Mouse (Mus musculus): Measurements from ENCODE around the gene Pde8a.
"Not testable (repeated sequence)": the region's sequence is repeated elsewhere in the genome, so short reads cannot be mapped to it uniquely, and the experiment has no call there.

The Pde8a gene

GRCm38 (mm10) chr7:81213347-81214152 is at the start of gene Pde8a:
Gene Pde8a, plus strand, starts transcription at chr7:81213596.
- DNase-seq (ENCODE audit: low read depth) = no peak

- no peak for DNase-seq (ENCODE audit: low read depth)
These were observed 49.0 kb upstream of the Pde8a start for GRCm38 (mm10) chr7:81164411-81164810.

DNA sequence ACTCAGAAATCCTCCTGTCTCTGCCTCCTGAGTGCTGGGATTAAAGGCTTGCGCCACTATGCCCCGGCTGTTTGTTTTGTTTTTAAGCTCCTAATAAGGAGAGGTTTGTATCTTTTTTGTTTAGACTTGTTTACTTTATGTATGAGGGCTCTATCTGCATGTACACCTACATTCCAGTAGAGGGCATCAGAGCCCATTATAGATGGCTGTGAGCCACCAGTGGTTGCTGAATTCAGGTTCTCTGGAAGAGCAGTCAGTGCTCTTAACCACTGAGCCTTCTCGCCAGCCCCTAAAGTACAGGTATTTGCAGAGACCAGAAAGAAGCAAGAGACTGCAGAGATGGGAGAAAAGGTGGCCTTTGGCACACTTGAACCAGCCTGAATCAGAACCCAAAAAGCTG is 46.3 kb upstream of the Pde8a start:
- peak; percentile 85 for DNase-seq (ENCODE audit: low read depth)

- DNase-seq (ENCODE audit: low read depth) = peak; percentile 82
These were observed 44.0 kb upstream of the Pde8a start for GRCm38 (mm10) chr7:81169351-81169750.

DNA sequence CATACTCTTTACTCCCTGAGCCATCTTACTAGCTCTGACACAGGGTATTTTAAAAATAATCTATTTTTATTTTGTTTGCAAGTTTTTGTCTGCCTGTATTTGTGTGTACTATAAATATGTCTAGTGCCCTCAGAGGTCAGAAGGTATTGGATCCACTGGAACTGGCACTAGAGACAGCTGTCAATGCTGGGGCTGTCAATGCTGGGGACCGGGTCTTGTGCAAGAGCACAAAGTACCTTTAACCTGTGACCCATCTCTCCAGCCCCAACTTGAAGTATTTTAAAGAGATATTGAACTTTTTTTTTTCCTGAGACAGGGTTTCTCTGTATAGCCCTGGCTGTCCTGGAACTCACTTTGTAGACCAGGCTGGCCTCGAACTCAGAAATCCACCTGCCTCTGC is 39.5 kb upstream of the Pde8a start:
- no peak for DNase-seq (ENCODE audit: low read depth)

DNA sequence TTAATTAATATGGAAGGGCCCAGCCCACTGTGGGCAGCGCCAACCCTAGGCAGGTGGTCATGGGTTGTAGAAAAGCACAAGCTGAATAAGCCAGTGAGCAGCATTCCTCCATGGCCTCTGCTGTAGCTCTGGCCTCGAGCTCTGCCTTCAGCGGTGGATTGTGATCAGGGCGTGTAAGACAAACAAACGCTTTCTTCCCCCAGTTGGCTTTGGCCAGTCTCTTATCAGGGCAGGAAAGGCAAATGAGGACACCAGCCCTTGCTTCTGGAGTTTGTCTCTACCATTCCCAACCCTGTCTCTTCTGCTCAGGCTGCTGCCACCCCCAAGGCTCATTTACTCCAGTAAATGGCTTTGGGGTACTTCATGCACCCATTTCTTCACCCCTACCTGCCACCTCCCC is 38.7 kb upstream of the Pde8a start:
- DNase-seq (ENCODE audit: low read depth) = no peak

DNA sequence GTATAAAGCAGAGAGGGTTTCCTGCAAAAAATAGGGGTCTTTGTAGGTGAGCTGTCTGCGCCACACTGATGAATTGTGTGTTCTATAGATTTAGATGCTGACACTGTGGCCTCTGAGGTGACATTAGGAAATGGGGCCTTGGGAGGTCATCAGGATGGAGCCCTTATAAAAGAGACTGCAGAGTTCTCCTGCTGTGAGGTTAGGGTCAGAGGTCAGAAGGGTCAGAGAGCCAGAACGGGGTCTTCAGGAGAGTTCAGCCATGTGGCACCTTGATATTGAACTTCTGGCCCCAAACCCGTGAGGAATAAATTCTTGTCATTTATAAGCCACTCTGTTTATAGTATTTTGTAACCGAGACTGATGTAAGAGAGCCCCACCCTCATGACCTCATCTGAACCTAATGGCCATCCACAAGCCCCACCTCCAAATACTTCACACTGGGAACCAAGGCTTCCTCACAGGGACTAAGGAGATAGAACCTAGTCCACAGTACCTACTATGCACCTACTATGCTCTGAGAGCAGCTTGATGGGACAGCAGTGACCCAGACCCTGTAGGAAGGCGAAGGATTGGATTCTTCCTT is 37.1 kb upstream of the Pde8a start:
- no peak for DNase-seq (ENCODE audit: low read depth)

DNA sequence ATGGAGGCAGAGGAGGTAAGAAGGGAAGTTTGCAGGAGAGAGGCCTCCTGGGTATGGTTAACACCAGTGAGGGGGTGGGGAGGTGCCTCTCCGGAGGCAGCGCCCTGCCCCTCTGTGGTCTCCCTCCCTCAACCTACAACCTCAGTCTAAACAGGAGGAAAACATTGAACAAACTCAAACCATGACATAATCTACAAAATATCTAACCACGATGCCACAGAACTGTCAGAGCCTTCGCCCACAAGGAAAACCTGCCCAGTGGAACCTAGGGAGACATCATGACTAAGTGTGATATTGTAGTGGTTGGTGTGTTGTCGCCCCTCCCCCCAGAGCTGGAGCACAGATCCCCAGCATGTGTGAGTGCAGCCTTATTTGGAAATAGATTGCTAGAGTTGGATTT is 33.9 kb upstream of the Pde8a start:
- DNase-seq (ENCODE audit: low read depth) = peak; percentile 96

DNA sequence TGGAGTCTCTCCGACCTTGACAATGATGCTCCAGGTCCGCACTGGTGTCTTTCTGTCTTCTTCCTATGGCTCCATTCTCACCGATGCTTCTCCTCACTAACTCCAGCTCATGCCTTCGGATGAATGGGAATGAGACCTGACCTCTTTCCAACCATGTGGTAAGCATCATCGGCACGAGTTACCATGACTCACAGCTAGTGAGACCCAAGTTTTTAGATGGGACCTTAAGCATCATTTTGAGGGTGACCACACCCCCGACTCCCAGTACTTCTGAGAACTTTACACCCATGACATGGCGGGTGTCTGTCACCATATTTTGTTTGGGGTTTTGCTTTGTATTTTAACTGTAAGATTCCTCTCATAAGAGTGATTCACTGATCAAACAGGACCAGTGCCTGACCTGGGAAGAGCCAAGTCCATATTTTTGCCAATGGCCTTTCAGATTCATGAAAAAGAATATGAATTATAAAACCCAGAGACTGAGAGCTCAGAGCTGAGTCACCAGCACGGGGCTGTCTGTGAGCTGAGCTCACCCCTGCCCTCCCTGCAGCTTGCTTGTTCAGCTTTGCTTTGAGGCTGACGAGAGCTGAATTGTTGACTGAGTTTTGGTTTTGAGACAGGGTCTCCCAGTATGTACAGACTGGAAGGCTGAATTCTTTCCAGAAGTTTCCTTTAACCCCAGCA is 30.8 kb upstream of the Pde8a start:
- peak; percentile 93 for DNase-seq (ENCODE audit: low read depth)

DNA sequence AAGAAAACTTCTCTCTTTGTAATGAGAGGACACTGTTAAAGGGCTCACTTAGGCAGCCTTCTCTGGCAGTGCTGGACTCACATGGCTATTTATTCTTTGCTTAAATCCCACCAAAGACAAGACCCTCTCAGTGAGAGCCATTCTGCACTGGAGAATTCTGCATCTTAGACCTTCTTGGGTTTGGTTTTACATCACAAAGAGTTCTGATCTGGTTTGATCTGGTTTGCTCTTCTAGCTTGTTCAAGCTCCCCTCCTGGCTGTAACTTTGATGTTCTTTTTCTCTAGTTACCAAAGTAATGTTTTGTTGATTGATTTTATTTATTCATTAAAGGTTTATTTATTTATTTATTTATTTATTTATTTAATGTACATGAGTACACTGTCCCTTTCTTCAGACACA is 30.2 kb upstream of the Pde8a start:
- DNase-seq (ENCODE audit: low read depth) = no peak

DNA sequence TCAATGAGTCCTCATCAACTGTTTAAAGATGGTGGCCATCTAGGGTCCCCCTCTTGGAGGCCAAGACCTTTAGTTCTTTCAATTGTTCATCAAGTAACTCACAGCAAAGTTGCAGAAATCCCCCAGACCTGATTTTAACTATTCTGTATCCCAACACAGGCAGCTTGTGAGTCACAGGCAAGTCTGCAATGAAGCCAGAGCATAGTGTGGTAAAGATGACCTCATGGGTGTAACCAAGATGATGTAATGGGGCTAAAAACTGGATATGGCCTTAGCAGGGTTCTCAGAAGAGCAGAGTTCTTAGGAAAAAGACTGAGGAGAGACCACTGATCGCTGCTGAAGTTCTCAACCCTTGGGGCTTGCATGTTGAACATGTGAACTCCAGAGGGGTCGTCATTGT is 29.3 kb upstream of the Pde8a start:
- peak; percentile 72 for DNase-seq (ENCODE audit: low read depth)

DNA sequence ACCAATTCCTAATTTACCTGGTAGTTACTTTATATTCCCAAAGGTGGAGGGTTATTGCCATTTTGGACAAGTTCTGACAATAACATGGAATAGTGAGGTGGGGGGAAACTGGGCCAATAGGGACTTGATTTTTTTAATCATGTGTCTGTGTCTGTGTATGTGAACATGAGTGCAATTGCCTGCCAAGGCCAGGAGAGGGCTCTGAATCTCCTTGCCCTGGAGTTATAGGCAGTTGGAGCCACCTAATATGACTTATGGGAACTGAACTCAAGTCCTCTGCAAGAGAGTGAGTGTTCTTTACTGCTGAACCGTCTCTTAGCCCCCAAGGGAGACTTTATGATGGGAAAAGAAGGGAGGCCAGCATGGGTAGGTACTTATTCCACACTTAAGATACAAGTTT is 28.7 kb upstream of the Pde8a start:
- no peak for DNase-seq (ENCODE audit: low read depth)

DNA sequence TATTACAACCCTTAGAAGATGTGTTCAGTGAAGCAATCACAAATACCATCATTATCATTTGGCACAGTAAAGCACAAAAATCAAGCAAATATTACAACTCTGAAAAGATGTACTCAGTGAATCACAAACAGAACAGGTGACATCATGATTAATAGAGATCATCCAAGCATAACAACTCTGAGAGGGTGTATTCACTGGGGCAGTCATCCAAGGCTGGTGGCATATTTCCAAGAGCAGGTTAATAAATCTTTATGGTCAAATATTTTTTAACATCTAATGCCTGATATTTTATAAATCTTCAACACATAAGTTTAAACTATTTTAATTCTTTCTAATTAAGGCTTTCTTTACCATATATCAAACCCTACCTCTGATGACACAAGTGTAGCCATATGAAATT is 27.4 kb upstream of the Pde8a start:
- DNase-seq (ENCODE audit: low read depth) = peak; percentile 72

DNA sequence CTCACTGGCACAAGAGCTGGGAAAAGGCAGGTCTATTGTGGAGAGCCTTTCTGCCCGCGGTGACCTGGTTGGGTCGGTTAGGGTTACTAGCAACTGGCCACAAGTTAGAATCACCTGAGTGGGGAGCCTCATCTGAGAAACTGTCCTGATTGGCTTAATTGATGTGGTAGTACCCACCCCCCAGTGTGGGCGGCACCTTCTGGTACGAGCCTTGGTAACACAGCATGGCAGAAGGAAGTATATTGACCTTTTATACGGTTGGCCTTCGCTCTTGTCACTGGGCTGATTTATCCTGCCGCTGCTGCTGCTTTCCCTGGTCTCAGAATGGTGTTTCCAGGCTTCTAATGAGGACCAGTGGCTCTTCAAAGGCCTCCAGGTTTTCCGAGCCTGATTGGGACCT is 24.2 kb upstream of the Pde8a start:
- no peak for DNase-seq (ENCODE audit: low read depth)

DNA sequence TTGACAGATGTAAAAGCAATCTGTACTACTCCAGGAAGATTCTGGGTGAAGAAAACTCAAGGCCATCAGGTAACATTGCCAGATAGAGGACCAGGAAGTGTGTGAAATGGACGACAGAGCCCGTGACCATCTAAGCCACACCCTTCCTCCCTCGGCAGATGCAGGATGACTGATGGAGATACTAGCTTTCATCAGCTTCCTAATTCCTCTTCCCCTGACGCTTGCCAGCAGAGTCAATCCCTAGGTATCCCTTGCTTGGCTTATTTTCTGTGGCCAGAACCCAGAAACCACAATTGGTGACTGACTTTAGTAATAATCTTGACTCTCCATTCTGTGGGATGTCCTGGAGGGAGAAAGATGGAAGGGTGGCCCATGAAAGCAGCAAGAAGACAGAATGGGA is 17.9 kb upstream of the Pde8a start:
- peak; percentile 53 for DNase-seq (ENCODE audit: low read depth)

DNA sequence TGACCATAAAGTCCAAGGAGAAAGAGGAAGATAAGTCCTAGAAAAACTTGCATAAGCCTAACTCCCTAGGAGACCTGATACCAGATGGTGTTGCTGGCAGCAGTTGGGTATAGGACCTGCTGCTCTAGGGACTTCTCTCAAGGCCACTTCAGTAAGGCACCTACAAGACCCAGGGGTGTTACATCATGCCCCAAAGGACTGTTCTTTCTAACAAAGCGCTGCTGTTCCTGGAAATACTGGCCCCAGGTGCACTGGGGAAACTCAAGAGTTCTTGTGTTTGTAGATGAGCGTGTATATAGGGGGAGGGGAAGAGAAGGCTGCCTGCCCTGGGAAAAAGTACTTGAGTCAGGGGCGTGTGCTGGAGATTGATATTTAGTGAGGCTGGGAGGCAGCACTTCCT is 16.6 kb upstream of the Pde8a start:
- no peak for DNase-seq (ENCODE audit: low read depth)

GRCm38 (mm10) chr7:81198538-81198937 is 14.9 kb upstream of the Pde8a start:
- DNase-seq (ENCODE audit: low read depth) = peak; percentile 75

- DNase-seq (ENCODE audit: low read depth) = peak; percentile 57
These were observed 14.3 kb upstream of the Pde8a start for GRCm38 (mm10) chr7:81199109-81199508.

- DNase-seq (ENCODE audit: low read depth) = no peak
These were observed 13.6 kb upstream of the Pde8a start for GRCm38 (mm10) chr7:81199757-81200156.

DNA sequence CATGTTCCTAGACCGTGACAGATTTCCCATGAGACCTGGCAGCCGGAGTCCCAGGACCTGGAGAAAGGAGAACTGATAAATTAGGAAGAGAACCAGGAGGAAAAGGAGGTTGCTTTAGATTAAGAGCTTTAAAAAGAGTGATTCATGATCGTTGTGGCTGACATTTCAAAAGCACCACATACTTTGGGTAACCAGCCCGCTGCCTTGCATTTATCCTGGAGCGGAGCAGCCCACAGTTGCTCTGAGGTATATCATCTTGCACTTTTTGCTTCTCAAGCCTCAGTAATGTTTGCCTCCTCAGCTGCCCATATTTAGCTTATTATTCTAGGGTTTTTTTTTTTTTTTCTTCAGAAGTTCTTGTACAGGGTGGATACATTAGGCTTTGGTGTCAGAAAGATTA is 11.0 kb upstream of the Pde8a start:
- DNase-seq (ENCODE audit: low read depth) = peak; percentile 67

DNA sequence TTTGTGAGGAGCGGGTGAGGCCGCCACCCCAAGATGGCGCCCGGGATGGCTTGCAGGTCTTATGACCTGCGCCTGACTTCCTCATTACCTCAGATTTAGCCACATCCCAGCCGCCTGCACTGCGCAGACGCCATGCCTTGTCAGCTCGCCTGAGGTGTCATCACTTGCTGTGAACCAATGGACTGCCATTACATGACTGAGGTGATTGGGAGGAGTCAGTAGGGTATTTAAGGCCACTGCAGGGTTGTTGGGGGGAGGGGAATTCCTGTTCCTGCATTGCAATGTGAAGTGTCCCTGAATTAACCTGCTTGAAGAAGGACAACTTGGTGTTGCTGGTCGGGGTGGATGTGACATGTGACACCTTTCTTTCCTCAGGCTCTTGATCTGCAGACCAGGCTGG is 9.8 kb upstream of the Pde8a start:
- not testable (repeated sequence) for DNase-seq (ENCODE audit: low read depth)

DNA sequence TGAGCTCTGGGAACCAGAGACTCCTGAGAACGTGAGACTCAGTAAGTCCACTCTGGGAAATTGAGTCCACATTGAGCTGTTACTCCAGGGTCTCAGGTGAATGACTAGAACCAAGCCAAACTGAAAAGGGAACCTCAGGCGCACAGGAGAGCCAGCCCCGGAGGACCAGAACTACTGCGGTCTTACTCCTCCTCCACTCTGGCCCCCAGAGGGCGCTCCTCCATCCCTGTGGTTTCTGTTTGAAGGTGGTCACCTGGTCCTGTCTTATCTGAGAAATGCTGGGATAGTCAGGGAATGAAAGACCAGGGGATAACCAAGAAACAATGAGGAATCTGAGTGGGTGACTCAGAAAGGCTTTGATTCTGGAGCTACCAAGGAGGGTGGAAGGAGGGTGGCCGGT is 4.5 kb upstream of the Pde8a start:
- DNase-seq (ENCODE audit: low read depth) = peak; percentile 61

DNA sequence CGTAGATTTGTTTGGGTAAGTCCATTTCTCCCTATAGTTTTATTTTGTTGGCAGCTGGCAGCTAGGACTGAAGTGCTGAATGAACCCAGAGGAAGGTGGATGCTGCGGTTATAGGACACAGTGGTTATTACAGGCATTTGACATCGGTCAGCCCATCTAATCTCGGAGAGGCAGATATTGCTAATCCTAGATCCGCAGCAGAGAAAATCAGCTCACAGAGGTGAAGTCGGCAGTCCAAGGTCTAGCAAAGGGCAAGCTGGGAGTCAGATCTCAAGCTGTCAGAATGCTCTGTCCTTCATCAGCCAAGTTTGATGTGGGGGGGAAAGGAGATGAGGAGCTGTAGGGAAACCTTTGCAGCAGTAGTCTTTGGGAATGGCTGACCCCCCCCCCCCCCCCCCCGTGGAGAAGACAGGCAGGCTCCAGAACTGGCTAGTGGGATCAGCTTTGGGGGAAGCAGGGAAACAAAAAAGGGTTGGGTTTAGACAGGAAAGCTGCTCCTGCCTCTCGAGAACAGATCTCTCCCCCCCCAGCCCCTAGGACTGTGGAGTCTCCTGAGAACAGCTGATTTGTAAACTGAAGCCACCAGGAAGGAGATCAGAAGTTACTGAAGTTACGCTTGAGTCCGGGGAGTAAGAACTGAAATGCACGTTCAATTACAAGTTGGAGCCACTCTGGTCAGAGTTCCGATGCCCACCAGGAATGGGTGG is 3.3 kb upstream of the Pde8a start:
- DNase-seq (ENCODE audit: low read depth) = no peak

Measured in NIH3T3 (cell line).